Mouse (Mus musculus) hematopoietic multipotent progenitor cell, adult 10-12 weeks (in vitro differentiated cells): ENCODE results near the gene Ctdspl. TPM values are rescaled to one million over a fixed set of nuclear protein-coding genes. Genes with fewer than 3 reads are reported as not detected.

Experiments
- polyA plus RNA-seq: library from polyadenylated mRNA; stranded (reverse); fragments of >175 nt; gene quantifications from 2 replicates; pipeline ENCODE4 v1.2.3, GENCODE M21; 2012; ENCODE audit warnings: low replicate concordance

Ctdspl gene
- polyA plus RNA-seq, result 0.49 and 0.50 TPM in 2 replicates

DNA sequence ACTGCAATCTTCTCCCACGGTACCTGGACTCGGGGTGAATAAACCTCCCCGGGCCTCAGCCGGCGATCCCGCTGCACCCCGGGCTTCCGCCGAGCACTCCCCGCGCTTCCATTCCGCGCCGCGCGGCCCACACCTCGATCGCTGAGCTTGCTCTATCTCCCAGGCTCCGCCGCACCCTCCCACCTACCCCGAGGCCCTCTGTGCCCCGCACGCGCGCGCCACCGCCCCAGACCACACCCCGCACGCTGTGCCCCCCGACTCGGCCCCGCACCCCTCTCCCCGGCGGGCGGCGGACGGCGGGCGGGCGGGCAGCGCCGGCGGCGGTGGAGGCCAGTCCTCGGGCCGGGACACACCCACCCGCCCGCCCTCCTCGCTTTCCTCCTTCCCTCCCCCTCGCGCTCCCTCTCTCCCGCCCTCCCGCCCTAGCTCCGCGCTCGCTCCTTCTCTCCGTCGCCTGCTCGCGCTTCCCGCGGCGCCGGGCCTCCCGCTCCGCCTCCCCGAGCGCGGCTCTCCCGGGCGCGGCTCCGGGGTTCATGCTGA, at the start of gene Ctdspl:
Gene Ctdspl, plus strand, starts transcription at position 343 of the 540 bp plus-strand sequence.

DNA sequence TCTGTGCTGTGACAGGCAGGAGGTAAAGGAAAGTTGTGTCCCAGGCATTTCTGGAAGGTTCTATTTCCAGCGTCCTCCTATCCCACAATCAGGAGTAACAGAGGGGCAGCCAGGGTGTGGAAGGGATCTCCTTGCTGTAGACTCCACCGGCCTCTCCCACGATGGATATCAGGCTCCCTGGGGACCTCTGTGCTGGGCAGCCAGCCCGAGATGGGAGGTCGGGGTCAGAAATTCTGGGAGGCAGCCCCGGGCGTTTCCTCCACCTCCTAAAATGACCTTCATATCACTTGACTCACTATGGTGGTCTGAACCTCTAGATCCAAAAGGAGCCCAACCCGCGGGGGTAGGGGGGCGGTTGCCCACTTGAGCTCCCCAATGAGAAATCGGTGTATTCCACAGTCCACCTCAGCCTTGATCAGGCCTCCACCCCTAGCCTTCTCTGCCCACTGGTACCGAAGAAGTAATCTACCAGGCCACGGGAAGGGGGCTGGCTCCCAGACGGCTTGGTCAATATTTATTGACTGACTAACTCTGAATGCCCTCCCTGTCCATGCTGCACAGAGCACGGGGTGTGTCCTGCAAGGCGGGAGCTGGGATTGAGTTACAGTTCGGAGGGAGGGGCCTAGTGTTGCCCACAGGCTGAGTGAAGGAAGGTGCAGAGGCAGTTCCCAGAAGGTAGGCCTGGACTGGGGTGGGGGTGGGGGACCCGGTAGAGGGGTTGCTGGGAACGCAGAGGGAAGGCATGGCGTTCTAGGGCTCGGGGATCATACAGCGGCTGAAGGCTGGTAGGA, 126.1 kb downstream of the Ctdspl start, which contains the start of gene Vill:
Gene Vill, plus strand, starts transcription at position 625 of the 791 bp plus-strand sequence.

Other genes starting within 250 kb of the Ctdspl start
- not detected in 2 replicates for gene Vill, start 126.3 kb downstream of the Ctdspl start, polyA plus RNA-seq
- 1.1 and 5.4 TPM in 2 replicates for gene Plcd1, start 167.0 kb downstream of the Ctdspl start, polyA plus RNA-seq
- gene Dlec1, start 176.0 kb downstream of the Ctdspl start, polyA plus RNA-seq, result 0.34 and 0.73 TPM in 2 replicates
- 2.1 TPM in 2 replicates for gene Acaa1b, start 230.6 kb downstream of the Ctdspl start, polyA plus RNA-seq
- gene Gm47289, start 232.7 kb downstream of the Ctdspl start, polyA plus RNA-seq, result not detected in 2 replicates